Mouse (Mus musculus): ENCODE measurements around the gene Glo1.

DNA sequence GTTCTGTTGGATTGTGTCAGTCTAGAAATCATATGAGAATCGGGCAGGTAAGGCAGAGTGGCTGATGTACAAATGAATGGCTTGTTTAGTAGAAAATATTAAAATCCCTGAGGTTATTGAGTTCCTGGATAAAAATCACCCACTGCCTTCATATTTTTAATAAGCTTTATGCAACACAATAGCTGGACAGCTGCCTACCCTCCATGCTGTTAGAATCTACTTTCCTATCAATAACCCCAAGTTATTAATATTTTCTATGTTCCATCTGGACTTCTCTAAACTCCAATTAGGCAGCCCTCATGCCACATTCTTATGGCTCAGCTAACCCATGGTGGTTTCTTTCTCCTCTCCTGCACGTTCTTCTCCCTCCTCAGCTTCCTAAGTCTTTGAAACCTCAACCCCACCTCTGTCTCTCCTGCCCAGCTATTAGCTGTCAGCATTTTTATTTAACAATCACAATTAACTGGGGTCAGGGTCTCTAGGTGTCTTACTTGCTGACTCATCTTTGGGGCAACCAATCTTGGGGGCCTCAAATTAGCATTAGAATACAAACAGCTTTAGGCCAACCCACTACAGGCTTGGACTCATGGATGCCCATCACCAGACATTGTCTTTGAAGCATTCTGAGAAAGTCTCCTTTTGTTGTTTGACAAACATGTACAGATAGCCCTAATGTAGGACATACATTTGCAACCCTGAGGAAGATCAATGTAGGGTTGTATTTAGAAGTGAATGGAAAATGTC lies 43.2 kb downstream of the Glo1 start:
- no peak for TF ChIP-seq POLR2A (IDR thresholded peaks at IDR 0.05; ENCODE audit: borderline replicate concordance, low read depth, low read length)
- TF ChIP-seq CTCF (IDR thresholded peaks at IDR 0.05; ENCODE audit: low read depth, low read length): no peak
